Mouse (Mus musculus) forelimb bud, embryonic 11.5 days (tissue): ENCODE data around the gene Prkg1.
A peak's percentile ranks its signal among the peaks of the same experiment; 100 is the strongest.
"Not testable (repeated sequence)": the region's sequence is repeated elsewhere in the genome, so short reads cannot be mapped to it uniquely, and the experiment has no call there.

Source experiments
- DNase-seq: peaks from one replicate; pipeline ENCODE4 v3.0.0-alpha.2; 2012; ENCODE audit warnings: low read depth, low spot score

Prkg1 gene

DNA sequence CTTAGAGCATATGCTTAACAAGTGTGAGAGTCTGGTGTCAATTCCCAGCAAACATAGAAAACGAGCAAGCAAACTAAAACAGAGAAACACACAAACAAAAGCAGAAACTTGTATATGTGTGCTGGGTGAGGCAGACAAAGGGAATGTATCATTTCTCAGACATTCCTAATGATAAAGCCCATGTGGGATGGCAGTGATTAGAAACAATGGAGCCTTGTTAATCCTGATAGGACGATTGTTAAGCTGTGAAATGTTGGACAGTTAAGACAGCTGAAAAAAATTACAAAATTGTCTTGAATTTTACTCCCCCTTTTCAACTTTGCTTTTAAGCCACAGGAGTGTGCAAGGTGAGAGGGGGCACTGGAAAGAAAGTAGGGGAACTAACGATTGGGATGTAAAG is 1133.8 kb downstream of the Prkg1 start:
- DNase-seq: no peak

DNA sequence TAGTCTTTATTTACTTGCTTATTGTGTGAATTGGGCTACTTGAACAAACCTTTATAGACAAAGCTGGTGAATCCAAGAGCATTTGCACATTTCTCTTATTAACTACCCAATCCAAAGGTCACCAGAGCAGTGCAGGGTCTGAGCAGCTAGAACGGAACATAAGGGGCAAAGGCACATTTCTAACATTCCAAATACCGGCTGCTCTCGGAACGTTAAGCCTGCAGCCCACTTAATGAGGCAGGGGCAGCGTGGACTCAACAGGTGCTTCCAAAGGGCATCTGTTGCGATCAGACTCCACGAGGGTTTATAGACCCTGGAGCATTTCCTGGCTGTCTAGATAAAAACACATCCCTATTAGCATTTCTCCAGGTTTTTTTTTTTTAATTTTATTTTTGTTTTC is 1138.8 kb downstream of the Prkg1 start:
- DNase-seq: peak; percentile 52

DNA sequence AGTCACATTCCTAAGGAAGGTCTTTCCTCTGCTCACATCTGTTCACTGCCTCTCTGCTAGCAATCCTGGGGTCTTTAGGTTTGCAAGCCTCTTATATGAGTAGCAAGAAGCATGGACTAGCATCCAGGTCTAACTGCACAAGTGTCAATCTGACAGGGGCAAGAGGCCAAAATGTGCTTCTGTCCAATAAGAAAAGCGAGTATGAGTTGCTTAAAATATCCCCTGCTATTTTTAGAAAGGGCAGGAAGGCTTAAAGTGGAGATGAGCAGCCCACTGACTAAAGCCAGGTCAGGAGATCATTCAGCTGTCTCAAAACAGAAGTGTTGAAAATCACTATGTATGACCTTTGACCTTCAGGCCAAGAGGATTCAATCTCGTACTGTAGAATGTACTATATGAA is 1139.4 kb downstream of the Prkg1 start:
- no peak for DNase-seq

DNA sequence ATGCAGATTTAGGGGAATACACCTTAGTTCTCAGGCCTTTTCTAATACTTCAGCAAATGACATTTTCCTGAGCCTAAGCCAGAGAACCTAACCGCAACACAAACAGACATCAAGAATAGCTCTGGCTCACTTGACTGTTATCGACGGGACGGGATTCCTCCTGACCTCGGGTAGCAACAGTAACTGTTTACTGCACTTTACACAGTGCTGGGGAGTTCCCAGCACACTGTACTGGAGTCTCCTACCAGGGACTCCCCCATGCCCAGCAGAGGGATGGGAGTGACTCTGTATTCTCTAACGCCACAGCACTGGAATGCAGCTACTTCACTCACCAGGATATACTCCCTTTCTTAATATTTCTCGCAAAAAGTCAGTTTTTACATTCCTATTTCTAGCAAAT is 1141.2 kb downstream of the Prkg1 start:
- DNase-seq: no peak

DNA sequence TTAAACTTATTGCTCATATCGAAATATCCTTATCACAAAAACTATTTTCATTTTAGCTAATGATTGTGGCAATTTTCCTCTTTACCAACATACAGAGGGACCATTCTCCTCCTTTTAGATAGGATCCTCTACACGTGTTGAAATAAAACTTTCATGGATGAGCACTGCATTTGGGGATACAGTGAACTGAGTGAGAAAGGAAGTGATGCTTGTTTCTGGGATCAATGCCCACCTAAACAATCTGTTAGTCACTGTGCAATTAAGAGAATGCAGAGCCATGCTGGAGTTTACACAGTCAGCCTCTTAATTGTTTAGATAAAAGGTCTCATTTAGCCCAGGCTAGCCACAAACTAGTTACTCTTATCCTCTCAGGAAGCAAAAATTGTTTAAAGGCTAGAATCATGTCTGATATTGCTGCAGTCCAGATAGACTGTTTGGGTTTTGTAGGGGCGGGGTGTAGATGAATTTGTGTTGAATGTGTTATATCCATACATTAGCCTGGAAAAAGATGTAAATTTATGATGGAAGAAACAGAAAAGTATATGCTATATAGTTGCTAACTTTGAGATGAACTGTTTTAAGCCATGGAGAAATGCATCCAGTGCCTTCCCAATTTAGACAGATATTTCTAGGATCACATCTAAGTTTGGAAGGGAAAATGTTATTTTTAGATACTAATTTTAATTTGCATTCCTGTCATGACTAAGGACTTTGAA is 1151.5 kb downstream of the Prkg1 start:
- no peak for DNase-seq

DNA sequence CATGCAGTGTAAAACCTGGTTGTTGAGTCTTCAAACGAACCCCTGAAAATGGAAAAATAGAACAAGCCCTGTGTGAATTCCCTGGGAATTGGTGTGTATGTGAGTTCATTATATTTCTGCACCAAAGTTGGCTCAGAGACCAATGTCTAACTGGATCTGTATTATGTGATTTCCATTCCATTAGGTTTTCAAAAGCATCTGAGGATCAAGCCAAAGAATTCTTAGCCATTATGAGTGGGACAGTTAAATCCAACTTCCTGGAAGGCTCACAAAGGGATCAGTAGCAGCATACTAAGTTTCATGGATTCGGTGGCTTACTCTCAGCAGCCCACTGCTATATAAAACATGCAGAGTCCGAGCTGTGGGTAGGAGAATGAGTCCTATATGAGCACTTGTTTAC is 1178.5 kb downstream of the Prkg1 start:
- DNase-seq: no peak

DNA sequence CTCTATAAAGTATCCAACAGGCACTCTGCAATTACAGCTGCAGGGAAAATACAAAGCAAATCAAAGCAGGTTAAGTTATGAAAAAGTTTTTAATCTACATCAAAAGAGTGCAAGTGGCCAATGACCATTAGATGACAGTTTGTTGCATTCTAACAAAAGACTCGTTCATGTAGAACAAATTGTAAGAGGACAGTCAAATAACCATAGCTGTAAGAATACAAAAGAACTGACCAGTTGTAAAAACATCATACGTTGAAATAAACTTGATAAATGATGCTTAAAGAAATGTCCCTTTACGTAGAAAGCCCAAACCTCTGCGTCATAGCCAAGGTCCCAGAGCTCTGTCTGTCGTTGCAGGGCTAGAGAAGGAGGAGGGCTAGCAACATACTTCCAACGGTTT is 1200.3 kb downstream of the Prkg1 start:
- no peak for DNase-seq

DNA sequence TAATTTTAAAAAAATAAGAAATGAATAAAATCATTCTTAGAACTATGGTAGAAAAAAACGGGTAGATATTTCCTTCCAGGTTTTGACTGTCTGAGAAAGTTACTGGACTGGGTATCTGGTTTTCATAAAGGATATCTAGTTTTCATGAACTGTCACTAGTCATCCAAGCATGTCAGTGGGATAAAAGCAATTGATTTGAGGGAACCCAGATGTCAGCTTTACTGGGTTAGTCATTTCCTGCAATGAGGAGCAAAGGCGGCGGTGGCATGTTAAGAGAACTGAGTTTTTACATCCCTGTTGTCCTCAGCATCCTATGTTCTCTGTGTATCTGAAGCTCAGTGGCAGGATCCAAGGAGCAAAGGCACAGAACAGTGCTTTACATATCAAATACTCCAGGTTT is 1201.0 kb downstream of the Prkg1 start:
- no peak for DNase-seq

DNA sequence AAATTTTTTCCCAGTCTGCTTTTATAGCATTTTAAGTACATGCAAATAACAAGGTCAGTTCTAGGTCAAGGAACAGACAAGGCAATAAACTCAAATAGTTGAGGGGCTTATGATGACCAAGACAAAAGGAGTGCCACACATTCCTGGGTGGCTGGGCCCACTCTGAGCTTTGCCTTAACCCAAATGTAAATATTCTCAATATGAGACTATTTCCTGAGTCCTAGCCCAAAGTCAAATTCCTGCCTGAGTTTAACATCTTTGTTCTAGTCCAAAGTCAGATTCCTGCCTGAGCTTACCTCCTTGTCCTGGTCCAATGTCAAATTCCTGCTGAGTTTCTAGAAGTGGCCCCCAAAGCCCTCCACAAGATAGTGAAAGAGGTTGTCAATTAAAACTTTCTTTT is 1206.8 kb downstream of the Prkg1 start:
- DNase-seq: no peak

DNA sequence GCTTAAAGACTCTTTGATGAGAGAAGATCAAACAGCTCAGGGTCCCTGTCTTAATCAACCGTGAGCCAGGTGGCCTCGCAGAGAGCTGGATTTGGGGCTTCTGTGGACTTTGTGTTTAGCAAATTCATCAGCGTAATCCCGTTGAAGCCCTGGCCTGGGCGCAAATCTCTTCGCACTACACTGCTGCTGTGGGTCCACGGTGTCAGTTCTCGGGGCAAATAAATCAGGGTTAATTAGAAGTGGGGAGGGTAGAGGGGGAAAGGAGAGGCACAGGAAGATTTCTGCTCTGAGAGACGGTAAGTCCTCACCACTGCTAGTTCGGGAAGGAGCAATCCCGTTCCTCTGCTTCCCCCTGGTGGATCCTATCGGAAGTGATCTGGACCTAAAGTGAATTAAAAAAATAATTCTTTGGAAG is 1210.4 kb downstream of the Prkg1 start:
- DNase-seq: peak; percentile 77

DNA sequence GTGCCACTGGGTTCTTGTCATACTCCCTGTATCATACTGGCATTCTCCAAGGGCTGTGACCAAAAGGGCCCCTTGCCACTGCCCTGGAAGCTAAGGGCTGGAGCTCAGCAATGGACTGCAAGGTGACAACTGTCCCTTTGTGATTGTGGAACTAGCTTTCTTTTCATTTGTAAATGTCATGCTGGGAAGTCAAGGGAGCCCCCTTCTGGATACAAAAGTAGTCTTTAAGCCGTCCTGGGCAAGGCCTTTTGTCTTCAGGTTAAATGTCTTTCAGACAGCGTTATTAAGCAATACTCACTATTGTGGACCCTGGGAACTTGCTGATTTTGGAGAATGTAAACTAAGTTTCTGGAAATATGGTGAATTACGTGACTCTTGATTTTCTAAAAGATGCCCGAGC is 1211.1 kb downstream of the Prkg1 start:
- no peak for DNase-seq

DNA sequence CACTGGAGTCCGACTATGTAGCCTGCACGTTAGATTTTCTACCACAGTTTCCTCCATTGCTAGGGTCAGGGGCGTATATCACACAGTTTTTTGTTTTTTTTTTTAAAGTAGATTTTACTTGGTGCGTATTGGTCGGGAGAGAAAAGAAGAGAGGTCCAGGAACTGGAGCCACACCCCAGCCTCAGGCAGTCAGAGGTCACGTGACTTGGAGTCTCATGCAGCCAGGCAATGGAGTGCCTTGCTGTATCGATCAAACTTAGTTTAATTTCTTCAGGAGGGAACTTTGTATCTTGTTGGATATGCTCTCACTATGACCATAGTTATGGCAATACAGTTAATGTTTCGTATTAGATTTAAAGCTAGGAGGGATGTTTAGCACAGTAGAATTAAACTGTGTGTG is 1212.6 kb downstream of the Prkg1 start:
- no peak for DNase-seq

DNA sequence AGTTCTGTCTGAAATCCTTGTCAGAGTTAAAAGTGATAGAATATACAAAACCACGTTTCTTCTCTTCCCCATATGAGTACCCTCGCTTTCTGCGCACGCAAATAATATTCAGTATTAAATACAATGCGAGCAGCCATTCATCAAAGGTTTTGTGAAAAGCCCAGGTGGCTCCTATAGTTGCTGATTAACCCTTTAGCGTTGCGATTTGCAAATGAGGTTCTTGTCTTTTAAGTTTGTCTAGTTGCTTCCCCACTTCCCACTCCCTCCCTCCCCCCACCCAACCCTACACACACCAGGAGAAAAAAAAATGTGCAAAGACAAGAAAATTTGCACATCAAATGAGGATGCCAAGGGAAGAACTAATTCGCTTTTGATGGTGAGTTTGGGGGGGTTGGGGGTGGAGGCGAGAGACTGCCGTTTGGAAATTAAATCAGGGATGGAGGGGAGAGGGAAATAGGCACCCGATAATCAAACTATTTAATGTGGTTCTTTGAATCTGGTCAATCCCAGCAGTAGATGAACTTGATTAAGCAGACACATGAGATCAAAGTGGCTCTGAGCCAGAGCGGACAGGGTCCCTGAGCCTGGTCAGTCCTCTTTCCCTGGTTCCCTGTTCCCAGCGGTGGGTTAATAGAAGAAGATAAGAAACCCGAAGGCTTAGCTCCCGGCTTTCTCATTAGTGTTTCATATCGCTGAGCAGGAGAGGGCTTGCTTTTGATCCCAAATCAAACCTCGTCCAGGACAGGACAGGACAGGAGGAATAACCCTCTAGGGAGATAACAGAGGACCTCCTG is 1214.8 kb downstream of the Prkg1 start:
- no peak for DNase-seq

DNA sequence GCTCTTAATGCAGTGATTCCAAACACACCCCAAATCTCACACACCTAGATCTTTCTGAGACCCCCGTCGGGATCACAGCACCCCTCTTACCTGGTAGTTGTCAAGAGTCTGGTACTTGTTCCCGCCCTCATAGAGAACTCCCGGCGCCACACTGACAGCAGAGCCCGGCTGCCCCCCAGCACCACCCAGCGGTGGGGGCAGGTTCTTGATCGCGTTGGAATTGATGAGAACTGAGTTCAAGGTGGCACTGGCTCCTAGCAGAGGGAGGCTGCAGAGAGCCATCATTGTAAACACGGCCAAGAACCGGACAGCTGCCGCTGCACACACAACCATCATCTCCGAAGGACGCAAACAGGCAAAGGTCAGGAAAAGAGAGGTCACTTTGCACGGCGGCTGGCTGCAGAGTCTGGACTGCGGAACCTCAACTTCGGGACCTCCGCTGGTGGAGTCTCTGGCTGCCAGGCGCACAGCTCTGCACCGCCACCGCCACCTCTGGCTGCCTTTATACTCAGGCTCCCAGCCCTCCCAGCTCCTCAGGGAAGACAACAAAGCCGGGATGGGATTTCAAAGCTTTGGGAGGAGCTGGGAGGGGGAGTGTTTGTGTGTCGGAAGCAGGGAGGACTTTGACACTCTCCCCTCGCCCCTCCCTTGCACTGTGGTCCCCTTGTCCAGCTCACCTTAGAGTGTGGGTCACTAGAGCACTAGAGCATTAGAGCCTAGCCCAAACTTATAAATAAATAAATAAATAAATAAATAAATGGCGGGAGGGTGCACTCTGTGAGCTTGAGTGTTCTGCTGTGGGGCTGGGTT is 1215.6 kb downstream of the Prkg1 start, which contains the start of gene Dkk1:
Gene Dkk1 (minus strand): TSS at position 622 of the 810 bp plus-strand sequence.
- peak; percentile 67 for DNase-seq

DNA sequence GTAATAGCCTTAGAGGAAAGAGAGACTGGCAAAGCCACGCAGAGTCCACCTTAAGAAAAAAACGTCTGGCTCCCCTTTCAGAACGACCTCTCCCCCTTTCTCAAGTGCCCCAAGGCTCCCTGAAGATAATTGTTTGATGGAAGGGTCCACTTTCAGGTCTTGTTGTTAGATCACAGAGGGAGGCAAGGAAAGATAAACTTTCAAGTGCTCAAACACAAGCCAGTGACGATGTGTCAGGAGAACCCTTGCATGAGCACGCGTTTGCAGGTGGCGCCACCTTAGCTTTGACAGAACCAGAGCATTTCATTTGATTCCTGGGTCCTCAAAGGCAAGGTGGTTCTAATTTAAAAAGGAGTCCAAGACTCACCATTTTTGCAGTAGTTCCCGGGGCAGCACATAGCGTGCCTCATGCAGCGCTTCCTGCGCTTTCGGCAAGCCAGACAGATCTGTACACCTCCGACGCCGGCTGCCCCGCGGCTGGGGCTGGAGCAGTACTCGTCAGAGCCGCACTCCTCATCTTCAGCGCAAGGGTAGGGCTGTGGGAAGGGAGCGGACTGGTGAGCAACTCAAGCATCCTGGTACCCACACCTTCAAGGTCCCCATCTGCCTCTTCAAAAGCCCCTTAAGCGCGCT is 1216.3 kb downstream of the Prkg1 start:
- no peak for DNase-seq

DNA sequence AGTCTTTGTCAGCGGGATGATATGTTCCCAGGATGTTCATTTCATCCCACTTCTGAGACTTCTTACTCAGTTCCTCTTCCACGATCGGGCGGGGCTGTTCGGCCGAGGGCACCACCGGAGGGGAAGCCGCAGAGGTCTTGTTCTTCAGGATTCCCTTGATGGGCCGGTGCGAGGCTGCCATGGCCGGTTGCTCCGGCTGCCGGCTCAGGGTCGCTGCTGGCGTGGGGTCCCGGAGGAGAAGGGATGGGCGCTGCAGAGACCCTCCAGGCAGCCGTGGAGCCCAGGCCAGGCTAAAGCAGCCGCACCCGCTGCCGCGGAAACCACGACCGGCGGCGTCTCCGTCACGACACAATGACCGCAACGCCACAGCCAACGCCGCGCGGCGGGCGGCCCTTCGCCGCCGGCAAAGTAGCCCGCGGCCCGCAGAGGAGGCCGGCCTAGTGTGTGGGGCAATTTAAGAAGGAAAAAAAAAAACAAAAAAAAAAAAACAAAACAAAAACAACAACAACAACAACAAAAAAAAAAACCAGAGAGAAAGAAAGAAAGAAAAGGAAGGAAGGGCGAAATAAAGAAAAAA is 1225.4 kb downstream of the Prkg1 start:
- not testable (repeated sequence) for DNase-seq

DNA sequence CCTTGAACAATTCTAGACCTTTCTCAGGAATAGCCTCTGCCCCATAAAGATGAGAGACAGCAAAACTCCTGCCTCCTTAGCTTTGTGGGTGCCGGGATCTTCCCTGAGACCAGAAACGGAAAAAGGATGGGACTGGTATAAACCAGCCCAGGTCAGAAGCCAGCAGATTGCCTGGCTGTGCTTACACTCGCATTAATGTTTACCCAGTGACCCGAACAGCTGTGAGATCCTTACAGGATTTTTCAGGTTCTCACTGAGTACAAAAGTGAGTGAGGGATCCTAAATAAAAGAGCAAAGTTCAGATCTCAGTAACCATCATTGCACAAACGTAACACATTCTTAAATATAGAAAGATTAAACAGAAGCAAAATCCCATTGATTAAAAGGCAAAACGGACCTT is 1248.1 kb downstream of the Prkg1 start:
- DNase-seq: no peak
